Comparison of ENCODE assay signal across 21 mouse cellular contexts in genomic region chr8:115390921-115391504, GRCm38 (mm10).
DNase-seq lines count a peak whose midpoint lies in the region; ATAC-seq lines count a peak whose summit lies in the region.
"Had no signal": no experiment of that assay in that cellular context is flagged by ENCODE, and none has a peak within 500 bp of the region (broad histone marks: within the 10 kb centered on the region; RNA-seq: fewer than 3 reads in every experiment).

No protein-coding gene starts in this region.

- H3K36me3 ChIP-seq in neural tube, embryonic 15.5 days = no peaks in the 10 kb centered on the region
- H3K36me3 ChIP-seq in kidney, embryonic 16.5 days (ENCODE audit: insufficient read depth, low read length) = no peaks in the 10 kb centered on the region
- H3K36me3 ChIP-seq: embryonic facial prominence, embryonic 10.5 days; embryonic facial prominence, embryonic 12.5 days; forebrain, embryonic 15.5 days had no signal

- H3K4me2 ChIP-seq in neural tube, embryonic 15.5 days = no peak overlapping the region
- no peak overlapping the region for H3K4me2 ChIP-seq in kidney, embryonic 16.5 days (replicated peaks; ENCODE audit: low read depth, low read length)
- H3K4me2 ChIP-seq: embryonic facial prominence, embryonic 12.5 days; forebrain, embryonic 13.5 days; forebrain, embryonic 15.5 days had no signal

- no peaks in the 10 kb centered on the region for H3K9me3 ChIP-seq in neural tube, embryonic 15.5 days (replicated peaks)
- no peaks in the 10 kb centered on the region for H3K9me3 ChIP-seq in kidney, embryonic 16.5 days (ENCODE audit: low read length)
- H3K9me3 ChIP-seq: embryonic facial prominence, embryonic 10.5 days; embryonic facial prominence, embryonic 12.5 days; forebrain, embryonic 13.5 days; forebrain, embryonic 15.5 days had no signal

- no peak overlapping the region for H3K27ac ChIP-seq in neural tube, embryonic 15.5 days (replicated peaks)
- no peak overlapping the region for H3K27ac ChIP-seq in kidney, embryonic 16.5 days (ENCODE audit: low read length)
- H3K27ac ChIP-seq: embryonic facial prominence, embryonic 10.5 days; embryonic facial prominence, embryonic 12.5 days; forebrain, embryonic 13.5 days; forebrain, embryonic 15.5 days had no signal

- no peak overlapping the region for H3K4me3 ChIP-seq in neural tube, embryonic 15.5 days (replicated peaks)
- no peak overlapping the region for H3K4me3 ChIP-seq in kidney, embryonic 16.5 days (ENCODE audit: low read length)
- H3K4me3 ChIP-seq: embryonic facial prominence, embryonic 10.5 days; embryonic facial prominence, embryonic 12.5 days; forebrain, embryonic 13.5 days; forebrain, embryonic 15.5 days had no signal

- peak; percentile 36 for DNase-seq in heart, adult 11 months
- no peak for DNase-seq in heart, adult 8-10 months (ENCODE audit: low spot score)
- DNase-seq in induced T-regulatory cell, adult 2 months (ENCODE audit: low read depth) = peak; percentile 59
- DNase-seq in frontal cortex, postnatal 10 days (ENCODE audit: low spot score in 2 of 2) = no peak
- DNase-seq: adrenal gland, adult 8-10 months; adrenal gland, postnatal 14 days; adrenal gland, postnatal 36 days; B cell, adult 2 months; cerebellum, adult 11-12 months; cerebellum, adult 2 months; cerebellum, adult 9-10 months; cerebellum, postnatal 10 days; cerebellum, postnatal 25 days; forebrain, postnatal 0 days had no signal

- no peaks in the 10 kb centered on the region for H3K4me1 ChIP-seq in neural tube, embryonic 15.5 days
- H3K4me1 ChIP-seq in kidney, embryonic 16.5 days (ENCODE audit: insufficient read depth, low read length) = no peaks in the 10 kb centered on the region
- H3K4me1 ChIP-seq: embryonic facial prominence, embryonic 10.5 days; embryonic facial prominence, embryonic 12.5 days; forebrain, embryonic 13.5 days; forebrain, embryonic 15.5 days had no signal

- ATAC-seq in CD4-positive, CD25-positive, alpha-beta regulatory T cell, adult 4 months = peak; percentile 69
- no peak for ATAC-seq in neural tube, embryonic 15.5 days (ENCODE audit: low FRiP score)
- ATAC-seq in kidney, embryonic 16.5 days (ENCODE audit: low FRiP score, low TSS enrichment) = no peak
- ATAC-seq: forebrain, embryonic 13.5 days; forebrain, embryonic 15.5 days; forebrain, postnatal 0 days had no signal

- no peaks in the 10 kb centered on the region for H3K27me3 ChIP-seq in neural tube, embryonic 15.5 days (replicated peaks)
- H3K27me3 ChIP-seq in kidney, embryonic 16.5 days (ENCODE audit: insufficient read depth, low read length) = no peaks in the 10 kb centered on the region
- H3K27me3 ChIP-seq: embryonic facial prominence, embryonic 12.5 days; forebrain, embryonic 15.5 days had no signal

- WGBS in neural tube, embryonic 15.5 days = 92% methylated on average over 5 of the region's 5 CpGs
- 81% methylated on average over 5 of the region's 5 CpGs for WGBS in kidney, embryonic 16.5 days

- H3K9ac ChIP-seq in neural tube, embryonic 15.5 days (replicated peaks) = no peak overlapping the region
- no peak overlapping the region for H3K9ac ChIP-seq in kidney, embryonic 16.5 days (replicated peaks; ENCODE audit: low read length)
- H3K9ac ChIP-seq: embryonic facial prominence, embryonic 12.5 days; forebrain, embryonic 13.5 days; forebrain, embryonic 15.5 days; forebrain, postnatal 0 days had no signal

Comparison
In these comparisons a context has a peak if more than half of its experiments do, and no peak if none do; other contexts are left out.
1. DNase-seq: peak in heart, adult 11 months (single experiment) and induced T-regulatory cell, adult 2 months (single experiment); none in heart, adult 8-10 months (single experiment) and frontal cortex, postnatal 10 days (0 of 2).